Mouse (Mus musculus): ENCODE results near the gene Tenm3. TPM values are rescaled to one million over a fixed set of nuclear protein-coding genes. Genes with fewer than 3 reads are reported as not detected.

Tenm3 gene
- total RNA-seq, 2 experiments from 2014 or later, result 78.0 to 80.1 TPM

GRCm38 (mm10) chr8:48610316-48610715 is 233.4 kb downstream of the Tenm3 start:
- no peak for TF ChIP-seq CTCF (conservative IDR thresholded peaks at IDR 0.05)
- no peak for DNase-seq (ENCODE audit: low spot score in 2 of 2)
- no peak overlapping the region for H3K27ac ChIP-seq
- H3K4me3 ChIP-seq, result no peak overlapping the region

DNA sequence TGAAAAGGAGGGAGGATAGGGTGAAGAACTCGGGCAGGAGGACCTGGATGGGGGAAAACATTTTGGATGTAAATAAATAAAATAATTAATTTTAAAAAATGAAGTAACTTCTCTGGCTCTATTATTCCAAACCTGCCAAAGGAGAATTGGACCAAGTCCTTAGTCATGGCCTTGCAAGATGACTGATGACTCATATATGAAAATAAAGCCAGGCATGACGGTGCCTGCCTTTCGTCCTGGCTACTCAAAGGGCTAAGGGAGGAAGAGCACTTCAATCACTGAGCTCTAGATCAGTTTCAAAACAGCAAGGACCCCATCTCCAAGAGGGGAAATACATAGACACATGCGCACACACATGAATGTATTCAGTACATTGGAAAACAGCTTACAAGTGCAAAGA is 234.1 kb downstream of the Tenm3 start:
- Histone ChIP-seq H3K4me3 (no peak overlapping the region), H3K27ac (no peak overlapping the region)
- no peak for TF ChIP-seq CTCF (conservative IDR thresholded peaks at IDR 0.05)
- DNase-seq (ENCODE audit: low spot score in 2 of 2), result no peak

GRCm38 (mm10) chr8:48604190-48604897 is 239.4 kb downstream of the Tenm3 start:
- no peak for TF ChIP-seq CTCF (conservative IDR thresholded peaks at IDR 0.05)
- no peak for DNase-seq (ENCODE audit: low spot score in 2 of 2)
- H3K27ac ChIP-seq, result no peak overlapping the region
- no peak overlapping the region for H3K4me3 ChIP-seq

DNA sequence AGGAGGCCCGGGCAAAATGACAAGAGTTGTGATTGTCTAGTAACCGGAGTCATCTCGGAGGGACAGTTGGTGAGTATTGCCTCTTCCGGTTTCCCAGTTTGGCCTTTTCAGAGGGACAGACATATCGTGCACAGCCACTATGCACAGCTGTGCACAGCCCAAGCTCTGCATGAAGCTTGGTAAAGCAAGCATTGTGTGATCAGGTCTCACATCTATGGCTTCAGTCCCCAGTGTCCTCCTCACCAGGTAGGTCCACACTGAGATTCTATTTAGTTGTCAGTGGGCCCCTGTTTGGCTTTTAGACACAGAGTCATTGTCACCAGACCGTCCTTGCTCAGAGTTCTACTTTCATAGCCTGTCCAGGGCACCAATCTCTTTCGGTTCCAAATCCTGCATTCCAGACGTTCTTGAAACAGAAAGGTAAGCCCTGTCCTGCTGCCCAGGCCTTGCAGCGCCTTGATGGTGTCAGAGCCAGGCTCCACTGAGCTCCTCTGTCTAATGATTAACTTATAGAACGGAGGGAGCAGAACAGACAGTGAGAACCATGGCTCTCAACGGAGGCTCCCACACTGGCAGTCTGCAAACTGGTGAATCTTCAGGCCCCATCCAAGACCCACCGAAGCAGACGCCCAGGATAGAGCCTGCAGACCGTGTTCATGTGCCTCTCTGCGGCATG is 240.4 kb downstream of the Tenm3 start:
- Histone ChIP-seq H3K27ac (no peak overlapping the region), H3K4me3 (no peak overlapping the region)
- DNase-seq (ENCODE audit: low spot score in 2 of 2), result no peak
- no peak for TF ChIP-seq CTCF (conservative IDR thresholded peaks at IDR 0.05)

- TF ChIP-seq CTCF (conservative IDR thresholded peaks at IDR 0.05), result no peak
- H3K4me3 ChIP-seq, result no peak overlapping the region
- no peak overlapping the region for H3K27ac ChIP-seq
- DNase-seq (ENCODE audit: low spot score in 2 of 2), result no peak
Measured at GRCm38 (mm10) chr8:48601621-48602020, 242.1 kb downstream of the Tenm3 start.

DNA sequence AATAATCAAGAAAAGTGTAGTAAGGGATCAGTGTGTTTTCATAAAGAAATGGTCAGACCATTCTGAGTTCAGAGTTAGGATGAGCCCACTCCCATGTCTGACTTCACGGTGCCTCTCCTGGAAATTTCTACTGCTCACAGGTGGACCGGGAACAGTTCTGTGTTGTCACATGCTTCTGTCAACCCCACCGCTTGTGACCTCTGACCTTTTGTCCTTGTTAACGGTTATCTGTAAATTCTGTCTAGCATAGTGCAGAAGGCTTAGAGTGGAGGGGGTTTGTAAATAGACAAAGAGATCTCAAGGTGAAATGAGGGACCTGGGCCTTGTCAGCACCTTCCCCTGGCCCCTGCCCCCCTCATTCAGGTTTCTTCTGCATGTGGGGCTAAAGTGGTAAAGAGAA is 244.7 kb downstream of the Tenm3 start:
- no peak for DNase-seq (ENCODE audit: low spot score in 2 of 2)
- no peak for TF ChIP-seq CTCF (conservative IDR thresholded peaks at IDR 0.05)
- no peak overlapping the region for H3K4me3 ChIP-seq
- no peak overlapping the region for H3K27ac ChIP-seq

- no peak overlapping the region for H3K4me3 ChIP-seq
- no peak overlapping the region for H3K27ac ChIP-seq
- TF ChIP-seq CTCF (conservative IDR thresholded peaks at IDR 0.05), result no peak
- DNase-seq (ENCODE audit: low spot score in 2 of 2), result no peak
Measured at GRCm38 (mm10) chr8:48596332-48596731, 247.4 kb downstream of the Tenm3 start.

GRCm38 (mm10) chr8:48591818-48592217 is 251.9 kb downstream of the Tenm3 start:
- Histone ChIP-seq H3K27ac (no peak overlapping the region), H3K4me3 (no peak overlapping the region)
- TF ChIP-seq CTCF (conservative IDR thresholded peaks at IDR 0.05), result no peak
- DNase-seq (ENCODE audit: low spot score in 2 of 2), result no peak

DNA sequence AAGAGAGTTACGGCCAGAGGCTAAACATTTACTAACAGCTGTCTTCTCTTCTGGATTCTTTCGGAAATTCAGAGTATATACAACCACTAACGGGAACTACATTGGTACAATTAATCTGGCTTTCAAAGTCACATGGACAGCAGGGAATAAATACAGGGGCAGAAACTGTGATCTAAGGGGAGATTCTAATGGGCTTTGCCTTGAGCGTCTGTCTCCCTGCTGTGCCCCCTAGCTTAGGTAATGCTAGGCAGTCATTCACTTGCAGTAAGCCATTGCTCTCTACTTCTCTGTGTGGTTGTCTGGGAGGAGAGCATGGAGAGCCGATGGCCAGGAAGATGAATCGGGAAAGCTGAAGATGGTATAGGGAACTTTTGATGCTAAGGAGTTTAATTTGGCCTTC is 264.0 kb downstream of the Tenm3 start:
- no peak overlapping the region for H3K4me3 ChIP-seq
- H3K27ac ChIP-seq, result no peak overlapping the region
- no peak for TF ChIP-seq CTCF (conservative IDR thresholded peaks at IDR 0.05)
- DNase-seq (ENCODE audit: low spot score in 2 of 2), result no peak

- no peak for DNase-seq (ENCODE audit: low spot score in 2 of 2)
Measured at GRCm38 (mm10) chr8:48579144-48579543, 264.6 kb downstream of the Tenm3 start.

DNA sequence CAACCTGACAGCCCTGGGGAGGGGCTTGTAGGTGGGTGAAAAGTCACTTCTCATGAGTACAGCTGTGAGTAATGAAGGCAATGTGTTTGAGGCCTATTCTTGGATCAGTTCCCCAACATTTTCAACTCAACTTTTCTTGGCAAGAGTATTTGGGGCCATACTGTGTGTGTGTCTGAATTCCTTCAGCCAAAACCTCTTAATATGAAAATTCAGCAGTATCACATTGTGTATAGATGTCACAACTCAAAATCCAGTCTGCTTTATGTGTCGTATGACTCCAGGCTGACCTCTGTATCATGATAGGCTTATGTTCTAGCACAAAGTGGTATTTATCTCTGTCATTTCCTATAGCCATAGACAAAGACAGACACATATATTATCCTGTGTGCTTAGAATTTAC is 270.8 kb downstream of the Tenm3 start:
- TF ChIP-seq CTCF (conservative IDR thresholded peaks at IDR 0.05), result no peak
- no peak for DNase-seq (ENCODE audit: low spot score in 2 of 2)
- H3K4me3 ChIP-seq, result no peak overlapping the region
- no peak overlapping the region for H3K27ac ChIP-seq

More at GRCm38 (mm10) chr8:48579144-48579543, 264.6 kb downstream of the Tenm3 start:
- no peak for TF ChIP-seq CTCF (conservative IDR thresholded peaks at IDR 0.05)
- Histone ChIP-seq H3K4me3 (no peak overlapping the region), H3K27ac (no peak overlapping the region)

GRCm38 (mm10) chr8:48572345-48572744 is 271.4 kb downstream of the Tenm3 start:
- no peak for DNase-seq (ENCODE audit: low spot score in 2 of 2)
- Histone ChIP-seq H3K4me3 (no peak overlapping the region), H3K27ac (no peak overlapping the region)
- no peak for TF ChIP-seq CTCF (conservative IDR thresholded peaks at IDR 0.05)

DNA sequence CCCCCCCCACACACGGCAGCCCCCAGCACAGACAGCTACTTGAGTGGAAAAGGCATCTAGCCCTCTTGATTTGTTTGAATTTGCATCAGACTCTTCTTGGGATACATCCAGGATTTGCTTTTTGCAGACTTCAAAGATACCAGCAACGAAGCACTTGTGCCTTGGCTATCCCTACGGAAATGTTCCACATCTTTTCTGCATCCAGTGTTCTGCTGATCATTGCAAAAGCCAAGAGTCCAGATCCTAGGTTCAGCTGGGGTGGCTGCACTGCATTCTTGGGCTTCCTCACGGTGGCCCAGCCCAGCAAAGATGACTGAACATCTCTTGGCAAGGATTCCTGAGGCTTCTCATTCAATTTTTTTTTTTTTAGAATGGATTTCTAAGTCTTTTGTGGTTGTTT is 275.1 kb downstream of the Tenm3 start:
- DNase-seq (ENCODE audit: low spot score in 2 of 2), result no peak
- Histone ChIP-seq H3K4me3 (no peak overlapping the region), H3K27ac (0 out of 2 replicates have a peak overlapping the region, but pooled peaks have one; percentile 36)
- no peak for TF ChIP-seq CTCF (conservative IDR thresholded peaks at IDR 0.05)
